Mouse (Mus musculus) liver, adult 2 months (tissue): ENCODE data around the gene Pigv. TPM values are rescaled to one million over a fixed set of nuclear protein-coding genes. Genes with fewer than 3 reads are reported as not detected.

Source experiments
- DNase-seq: peaks from one replicate; pipeline ENCODE4 v3.0.0-alpha.2; 2011; ENCODE audit warnings: low read depth, low spot score; ENCODE audit errors: extremely low read depth
- H3K27ac ChIP-seq: fragments of 200-500 bp; replicated peaks from 2 replicates; pipeline ENCODE4 v1.5.1; 2012; ENCODE audit warnings: low read depth, mild to moderate bottlenecking, control low read depth, inconsistent platforms, low read length; ENCODE audit not compliant: insufficient read depth
- H3K27me3 ChIP-seq: fragments of 200-500 bp; 2 replicates; pipeline ENCODE4 v1.6.1; 2012; ENCODE audit warnings: mild to moderate bottlenecking, moderate library complexity, low read length, inconsistent platforms; ENCODE audit not compliant: control insufficient read depth, insufficient read depth
- H3K36me3 ChIP-seq: fragments of 200-500 bp; 2 replicates; pipeline ENCODE4 v1.6.1; 2012; ENCODE audit warnings: low read length, inconsistent platforms; ENCODE audit not compliant: control insufficient read depth, insufficient read depth
- H3K4me1 ChIP-seq: fragments of 200-500 bp; 2 replicates; pipeline ENCODE4 v1.6.1; 2011; ENCODE audit warnings: low read length; ENCODE audit not compliant: control insufficient read depth, insufficient read depth
- H3K4me3 ChIP-seq: fragments of 200-500 bp; 2 replicates; pipeline ENCODE4 v1.5.1; 2011; ENCODE audit warnings: low read depth, mild to moderate bottlenecking, control low read depth, low read length, moderate library complexity; ENCODE audit not compliant: insufficient read depth
- H3K79me2 ChIP-seq: fragments of 200-500 bp; 2 replicates; pipeline ENCODE4 v1.6.1; 2012; ENCODE audit warnings: inconsistent platforms, mild to moderate bottlenecking, low read length, moderate library complexity; ENCODE audit not compliant: control insufficient read depth, insufficient read depth
- H3K9ac ChIP-seq: fragments of 200-500 bp; 2 replicates; pipeline ENCODE4 v1.6.1; 2012; ENCODE audit warnings: low read depth, mild to moderate bottlenecking, control low read depth, inconsistent platforms, low read length
- CTCF ChIP-seq: fragments of 200-500 bp; IDR thresholded peaks from 2 replicates; pipeline ENCODE4 v1.5.1; 2011; ENCODE audit warnings: low read depth, low read length, control low read depth
- POLR2A ChIP-seq: fragments of 200-500 bp; IDR thresholded peaks from 2 replicates; pipeline ENCODE4 v1.6.1; 2011; ENCODE audit warnings: low read length, control low read depth; ENCODE audit not compliant: insufficient read depth; ENCODE audit errors: extremely low read depth
- WGBS: fragments of 180-500 bp; shearing (Covaris S2); methylation state at CpG from one replicate; pipeline ENCODE4 v1.1.7; 2018; 5-methylcytosine and 5-hydroxymethylcytosine counted together
- polyA plus RNA-seq: library from polyadenylated mRNA; depleted of rRNA; stranded (reverse); fragments of >200 nt; gene quantifications from 2 replicates; pipeline ENCODE4 v1.2.3, GENCODE M21; 2012
- total RNA-seq: library from RNA; depleted of rRNA; stranded (reverse); fragments of >200 nt; gene quantifications from 2 replicates; pipeline ENCODE4 v1.2.3, GENCODE M21; 2014

The Pigv gene
- total and polyA plus RNA-seq, 2 experiments: 6.4 to 7.5 TPM

DNA sequence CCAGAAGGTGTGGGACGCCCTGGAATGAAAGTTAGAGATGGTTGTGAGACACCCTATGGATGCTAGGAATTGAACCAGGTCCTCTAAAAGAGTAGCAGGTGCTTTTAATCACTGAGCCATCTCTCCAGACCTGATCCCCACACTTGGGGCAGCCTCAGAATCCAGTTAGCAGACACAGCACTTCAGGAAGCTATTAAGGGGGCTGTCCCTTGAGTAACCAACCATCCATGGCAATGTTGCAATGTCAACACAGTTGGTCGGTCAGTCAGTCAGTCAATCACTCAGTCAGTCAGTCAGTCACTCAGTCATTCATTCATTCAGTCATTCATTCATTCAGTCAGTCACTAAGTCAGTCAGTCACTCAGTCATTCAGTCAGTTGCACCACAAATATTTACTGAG lies 43.9 kb downstream of the Pigv start:
- Histone ChIP-seq H3K27ac (no peak overlapping the region), H3K9ac (no peak overlapping the region), H3K27me3 (no peaks in the 10 kb centered on the region), H3K4me3 (no peak overlapping the region), H3K36me3 (peaks cover 3% of the 10 kb centered on the region; the same call in 1 of the 2 replicates), H3K4me1 (peaks cover 20% of the 10 kb centered on the region), H3K79me2 (peaks cover 24% of the 10 kb centered on the region)
- WGBS: 63% methylated on average over 2 of the region's 2 CpGs
- no peak for DNase-seq
- no peak for TF ChIP-seq POLR2A
- no peak for TF ChIP-seq CTCF

DNA sequence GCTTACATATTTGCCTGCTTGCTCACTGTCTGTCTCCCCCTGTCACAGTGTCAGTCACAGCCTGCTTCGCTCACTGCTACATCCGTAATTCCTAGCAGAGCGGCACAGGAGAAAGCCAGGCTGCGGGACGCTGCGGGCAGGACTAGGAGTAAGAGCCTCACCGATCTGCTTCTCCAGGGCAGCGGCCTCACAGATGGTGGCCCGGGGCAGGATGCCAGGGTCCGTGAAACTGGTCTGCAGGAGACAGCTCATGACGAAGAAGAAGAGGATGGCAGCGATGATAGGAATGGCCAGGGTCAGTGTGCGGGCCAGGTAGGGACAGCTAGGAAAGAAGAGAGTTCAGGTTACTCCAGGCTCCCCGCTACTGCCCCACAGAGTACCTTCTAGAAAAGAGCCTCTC lies 45.4 kb downstream of the Pigv start:
- no peak for DNase-seq
- H3K79me2 ChIP-seq: peaks cover 24% of the 10 kb centered on the region

DNA sequence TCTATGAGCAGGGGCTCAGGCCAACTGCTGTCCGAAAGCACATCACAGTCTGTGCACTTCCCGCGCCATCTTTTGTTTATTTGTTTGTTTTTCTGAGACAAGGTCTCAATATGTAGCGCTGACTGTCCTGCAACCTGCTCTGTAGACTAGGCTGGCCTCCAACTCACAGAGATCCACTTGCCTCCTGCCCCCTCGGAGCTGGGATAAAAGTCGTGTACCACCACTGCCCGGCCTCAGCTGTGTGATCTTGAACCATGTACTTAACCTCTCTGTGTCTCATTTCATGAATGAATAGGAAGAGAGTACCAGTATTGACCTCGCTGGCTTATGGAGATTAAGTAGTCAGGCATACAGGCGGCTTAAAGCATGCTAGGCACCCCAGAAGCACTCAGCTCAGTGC lies 45.8 kb downstream of the Pigv start:
- peaks cover 11% of the 10 kb centered on the region for H3K4me1 ChIP-seq
- no peak overlapping the region for H3K4me3 ChIP-seq
- 92% methylated on average over 9 of the region's 9 CpGs for WGBS
- H3K27ac ChIP-seq: peak overlapping the region; percentile 63; the same call in 1 of the 2 replicates
- DNase-seq: no peak
- H3K36me3 ChIP-seq: peaks cover 3% of the 10 kb centered on the region; the same call in 1 of the 2 replicates
- TF ChIP-seq POLR2A: no peak
- TF ChIP-seq CTCF: no peak
- peaks cover 24% of the 10 kb centered on the region for H3K79me2 ChIP-seq
- no peaks in the 10 kb centered on the region for H3K27me3 ChIP-seq
- H3K9ac ChIP-seq: no peak overlapping the region

More for the DNA sequence above, 45.4 kb downstream of the Pigv start:
- H3K4me1 ChIP-seq: peaks cover 13% of the 10 kb centered on the region
- TF ChIP-seq CTCF (no peak), POLR2A (no peak)
- H3K4me3 ChIP-seq: no peak overlapping the region
- H3K27me3 ChIP-seq: no peaks in the 10 kb centered on the region
- H3K27ac ChIP-seq: no peak overlapping the region
- H3K9ac ChIP-seq: no peak overlapping the region
- WGBS: 95% methylated on average over 14 of the region's 14 CpGs
- peaks cover 3% of the 10 kb centered on the region; the same call in 1 of the 2 replicates for H3K36me3 ChIP-seq

DNA sequence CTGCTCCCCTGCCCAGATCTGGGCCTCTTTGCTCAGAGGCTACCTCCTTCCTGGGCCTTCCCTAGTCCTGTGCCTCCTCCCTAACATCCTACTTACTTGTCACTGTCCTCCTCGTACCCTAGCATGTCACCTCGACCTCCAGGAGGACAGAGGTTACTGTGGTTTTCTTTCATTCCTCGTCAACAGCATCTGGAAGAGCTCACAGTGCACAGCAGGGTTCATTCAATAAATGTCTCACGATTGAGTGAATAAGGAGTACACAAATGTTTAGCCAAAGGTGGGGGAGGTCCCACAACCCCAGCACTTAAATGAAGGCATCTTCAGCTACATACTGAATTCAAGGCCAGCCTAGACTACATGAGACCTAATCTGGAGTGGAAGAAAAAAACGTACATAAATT lies 46.2 kb downstream of the Pigv start:
- H3K79me2 ChIP-seq: peaks cover 25% of the 10 kb centered on the region

DNA sequence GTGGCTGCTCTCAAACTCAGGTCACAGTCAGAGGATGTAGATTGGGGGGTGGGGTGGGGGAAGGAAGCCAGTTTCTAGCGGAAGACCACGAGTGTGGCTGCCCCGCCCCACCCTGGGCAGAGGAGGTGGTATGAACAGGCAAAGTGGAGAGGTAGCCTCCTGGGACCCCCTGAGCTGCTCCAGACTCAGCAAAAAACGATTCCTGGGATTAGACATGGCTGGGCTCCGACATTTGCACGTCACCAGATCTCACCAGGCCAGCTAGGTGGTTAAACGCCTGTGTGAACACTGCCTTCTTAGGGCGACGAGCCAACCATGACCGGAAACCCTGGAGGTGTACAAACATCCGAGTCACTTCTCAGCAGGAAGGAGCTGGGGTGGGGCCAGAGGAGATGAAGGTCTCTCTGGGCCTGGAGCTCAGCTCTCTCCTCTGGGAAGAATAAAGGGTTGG lies 46.8 kb downstream of the Pigv start:
- 82% methylated on average over 11 of the region's 11 CpGs for WGBS
- Histone ChIP-seq H3K9ac (no peak overlapping the region), H3K36me3 (peaks cover 3% of the 10 kb centered on the region; the same call in 1 of the 2 replicates), H3K79me2 (peaks cover 28% of the 10 kb centered on the region), H3K4me3 (no peak overlapping the region), H3K4me1 (peaks cover 6% of the 10 kb centered on the region), H3K27ac (peak overlapping the region; percentile 74), H3K27me3 (no peaks in the 10 kb centered on the region)
- DNase-seq: no peak
- TF ChIP-seq POLR2A (no peak), CTCF (no peak)

More for the DNA sequence above, 46.2 kb downstream of the Pigv start:
- no peak overlapping the region for H3K4me3 ChIP-seq
- H3K36me3 ChIP-seq: peaks cover 3% of the 10 kb centered on the region; the same call in 1 of the 2 replicates
- 73% methylated on average over 5 of the region's 5 CpGs for WGBS
- no peak for TF ChIP-seq CTCF
- no peak for TF ChIP-seq POLR2A
- H3K9ac ChIP-seq: no peak overlapping the region; the same call in 1 of the 2 replicates
- peaks cover 10% of the 10 kb centered on the region for H3K4me1 ChIP-seq
- no peaks in the 10 kb centered on the region for H3K27me3 ChIP-seq
- H3K27ac ChIP-seq: peak overlapping the region; percentile 63
- no peak for DNase-seq

DNA sequence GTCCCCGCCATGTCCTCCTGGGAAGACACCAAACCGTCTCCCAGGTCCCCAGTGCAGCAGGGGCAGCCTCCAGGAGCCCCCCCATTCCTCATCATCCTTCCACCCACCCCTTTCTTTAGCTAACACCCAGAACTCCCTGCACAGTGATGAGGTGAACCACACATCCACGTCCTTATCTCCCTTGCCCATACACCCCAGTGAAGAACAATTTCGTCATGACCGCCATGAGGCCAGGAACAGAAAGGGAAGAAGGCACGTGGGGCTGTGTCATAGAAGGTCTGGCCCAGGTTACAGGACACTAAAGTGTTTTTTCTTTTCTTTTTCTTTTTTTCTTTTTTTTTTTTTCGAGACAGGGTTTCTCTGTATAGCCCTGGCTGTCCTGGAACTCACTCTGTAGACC lies 47.6 kb downstream of the Pigv start:
- Histone ChIP-seq H3K27me3 (no peaks in the 10 kb centered on the region), H3K4me3 (no peak overlapping the region), H3K27ac (no peak overlapping the region; the same call in 1 of the 2 replicates), H3K36me3 (peaks cover 3% of the 10 kb centered on the region; the same call in 1 of the 2 replicates), H3K4me1 (peaks cover 1% of the 10 kb centered on the region), H3K79me2 (peaks cover 22% of the 10 kb centered on the region; the same call in 1 of the 2 replicates), H3K9ac (no peak overlapping the region)
- 87% methylated on average over 7 of the region's 7 CpGs for WGBS
- no peak for DNase-seq
- TF ChIP-seq CTCF (no peak), POLR2A (no peak)
